Mouse (Mus musculus) frontal cortex, postnatal 25 days (tissue): ENCODE data around the gene Il13.

Experiments used
- DNase-seq, 2 experiments: peaks; one replicate each; pipeline ENCODE4 v3.0.0; 2022; ENCODE audit warnings: low spot score in 2 of 2

Gene Il13

GRCm38 (mm10) chr11:53584849-53585248 lies 49.7 kb downstream of the Il13 start:
- no peak for DNase-seq

- no peak for DNase-seq
Measured at GRCm38 (mm10) chr11:53583151-53583550, 51.4 kb downstream of the Il13 start.
